Mouse (Mus musculus): ENCODE results near the gene Rapgef2.

DNA sequence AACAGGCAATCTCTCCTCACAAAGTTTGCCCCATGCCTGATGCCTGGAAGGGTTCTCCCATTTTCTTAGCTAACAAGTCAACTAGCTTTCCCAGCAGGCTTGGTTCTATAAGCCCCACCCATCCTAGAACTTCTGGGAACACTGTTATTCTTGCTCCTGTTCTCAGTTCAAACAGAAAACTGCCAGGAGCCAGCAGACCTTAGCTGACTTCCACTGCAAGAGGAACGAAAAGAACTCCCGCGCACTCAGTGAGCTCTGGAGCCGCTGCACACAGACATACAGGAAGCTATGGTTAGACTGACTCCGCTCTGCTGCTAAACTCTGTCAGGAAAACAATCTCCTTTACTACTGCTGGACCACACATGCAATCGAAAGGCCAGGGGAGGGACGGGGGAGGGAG lies 214.8 kb downstream of the Rapgef2 start:
- TF ChIP-seq GATA1 (IDR thresholded peaks at IDR 0.05; ENCODE audit: low read length) (no peak), TAL1 (IDR thresholded peaks at IDR 0.05; ENCODE audit: low read length) (no peak)
